Mouse (Mus musculus) stomach, postnatal 0 days (tissue): ENCODE measurements at regions not wholly inside any gene's neighbourhood (a gene's known extent, or its start where the extent isn't known, plus 50 kb on each side); places are given as distances from the start of the nearest gene placed in this dataset.

Experiments used
- CTCF ChIP-seq: IDR thresholded peaks from 2 replicates; pipeline ENCODE4 v1.5.1; 2016; ENCODE audit warnings: antibody characterized with exemption, low read depth, mild to moderate bottlenecking, moderate library complexity
- EP300 ChIP-seq: optimal IDR thresholded peaks from 2 replicates; pipeline ENCODE3; 2016; ENCODE audit warnings: antibody characterized with exemption

- no peak for TF ChIP-seq CTCF
- TF ChIP-seq EP300: no peak
Observed at GRCm38 (mm10) chr9:17152369-17152768, 651.3 kb upstream of the Fat3 start.
